12 mouse cellular contexts compared by ENCODE assay signal in genomic region chr19:59267417-59267963, GRCm38 (mm10). TPM values are rescaled to one million over a fixed set of nuclear protein-coding genes. Genes with fewer than 3 reads are reported as not detected.
A peak's percentile ranks its signal among the peaks of the same experiment; 100 is the strongest.
DNase-seq lines count a peak whose midpoint lies in the region; ATAC-seq lines count a peak whose summit lies in the region.
"Had no signal": no experiment of that assay in that cellular context is flagged by ENCODE, and none has a peak within 500 bp of the region (broad histone marks: within the 10 kb centered on the region; RNA-seq: fewer than 3 reads in every experiment).

No protein-coding gene starts in this region.

- 7% methylated on average over 5 of the region's 5 CpGs for WGBS in kidney, embryonic 16.5 days
- WGBS in embryonic facial prominence, embryonic 11.5 days: 13% methylated on average over 5 of the region's 5 CpGs
- WGBS in hindbrain, embryonic 13.5 days: 9% methylated on average over 5 of the region's 5 CpGs

- DNase-seq in kidney, adult 8-10 months: no peak
- peak; percentile 55 for DNase-seq in embryonic facial prominence, embryonic 11.5 days (ENCODE audit: low spot score)
- DNase-seq in retina, embryonic 14.5 days (ENCODE audit: low spot score): peak; percentile 29
- no peak for DNase-seq in layer of hippocampus, adult 18-20 months (ENCODE audit: low spot score in 2 of 2)
- DNase-seq in adrenal gland, postnatal 4 days (ENCODE audit: low spot score in 2 of 2): no peak

- H3K9me3 ChIP-seq in kidney, embryonic 16.5 days (ENCODE audit: low read length): no peaks in the 10 kb centered on the region
- H3K9me3 ChIP-seq in embryonic facial prominence, embryonic 11.5 days (replicated peaks; ENCODE audit: control insufficient read depth, low read length): no peaks in the 10 kb centered on the region
- H3K9me3 ChIP-seq in hindbrain, embryonic 13.5 days: no peaks in the 10 kb centered on the region
- H3K9me3 ChIP-seq: G1E; limb, embryonic 13.5 days had no signal

- H3K27ac ChIP-seq in kidney, embryonic 16.5 days (ENCODE audit: low read length): peak overlapping the region; percentile 59
- no peak overlapping the region for H3K27ac ChIP-seq in embryonic facial prominence, embryonic 11.5 days (replicated peaks; ENCODE audit: low read depth, low read length)
- H3K27ac ChIP-seq in hindbrain, embryonic 13.5 days: 0 out of 2 replicates have a peak overlapping the region, but pooled peaks have one; percentile 35
- H3K27ac ChIP-seq: limb, embryonic 13.5 days had no signal

- no peak overlapping the region for H3K9ac ChIP-seq in kidney, embryonic 16.5 days (replicated peaks; ENCODE audit: low read length)
- H3K9ac ChIP-seq in embryonic facial prominence, embryonic 11.5 days (replicated peaks; ENCODE audit: low read length): no peak overlapping the region
- 0 out of 2 replicates have a peak overlapping the region, but pooled peaks have one; percentile 15 for H3K9ac ChIP-seq in hindbrain, embryonic 13.5 days
- H3K9ac ChIP-seq: limb, embryonic 13.5 days had no signal

- ATAC-seq in kidney, embryonic 16.5 days (ENCODE audit: low FRiP score, low TSS enrichment): 0 out of 2 replicates have a peak, but pooled peaks have one; percentile 9
- ATAC-seq in embryonic facial prominence, embryonic 11.5 days (replicated peaks; ENCODE audit: insufficient number of reproducible peaks, low FRiP score, low TSS enrichment, low read depth): no peak
- no peak for ATAC-seq in hindbrain, embryonic 13.5 days (ENCODE audit: low FRiP score)

- no peak overlapping the region for H3K4me2 ChIP-seq in kidney, embryonic 16.5 days (replicated peaks; ENCODE audit: low read depth, low read length)
- H3K4me2 ChIP-seq in embryonic facial prominence, embryonic 11.5 days (ENCODE audit: low read depth, low read length): no peak overlapping the region
- H3K4me2 ChIP-seq in hindbrain, embryonic 13.5 days: no peak overlapping the region
- H3K4me2 ChIP-seq: limb, embryonic 13.5 days had no signal

- H3K27me3 ChIP-seq in kidney, embryonic 16.5 days (ENCODE audit: insufficient read depth, low read length): peaks cover 6% of the 10 kb centered on the region; the same call in 1 of the 2 replicates
- H3K27me3 ChIP-seq in embryonic facial prominence, embryonic 11.5 days (ENCODE audit: control insufficient read depth, insufficient read depth, low read length): no peaks in the 10 kb centered on the region
- peaks cover 11% of the 10 kb centered on the region for H3K27me3 ChIP-seq in hindbrain, embryonic 13.5 days

- peaks cover 8% of the 10 kb centered on the region; the same call in 1 of the 2 replicates for H3K4me1 ChIP-seq in kidney, embryonic 16.5 days (ENCODE audit: insufficient read depth, low read length)
- H3K4me1 ChIP-seq in embryonic facial prominence, embryonic 11.5 days (ENCODE audit: control insufficient read depth, insufficient read depth, low read length): no peaks in the 10 kb centered on the region
- peaks cover 27% of the 10 kb centered on the region for H3K4me1 ChIP-seq in hindbrain, embryonic 13.5 days (replicated peaks)

- no peak overlapping the region for H3K4me3 ChIP-seq in kidney, embryonic 16.5 days (ENCODE audit: low read length)
- no peak overlapping the region for H3K4me3 ChIP-seq in embryonic facial prominence, embryonic 11.5 days (ENCODE audit: low read depth, low read length)
- no peak overlapping the region for H3K4me3 ChIP-seq in hindbrain, embryonic 13.5 days
- H3K4me3 ChIP-seq: limb, embryonic 13.5 days had no signal

- no peaks in the 10 kb centered on the region for H3K36me3 ChIP-seq in kidney, embryonic 16.5 days (ENCODE audit: insufficient read depth, low read length)
- H3K36me3 ChIP-seq in embryonic facial prominence, embryonic 11.5 days (replicated peaks; ENCODE audit: control insufficient read depth, insufficient read depth, low read depth, low read length): no peaks in the 10 kb centered on the region
- no peaks in the 10 kb centered on the region for H3K36me3 ChIP-seq in hindbrain, embryonic 13.5 days
- H3K36me3 ChIP-seq: G1E; limb, embryonic 13.5 days had no signal

RNA-seq across cellular contexts. Expression of gene Slc18a2, which starts 6.8 kb away (rescaled TPM):
- 8.1 and 9.9 TPM in 2 replicates for polyA plus RNA-seq in kidney, embryonic 16.5 days (2015; fragmentation: Nextera tagmentation; extraction: Ambion mirVana)
- polyA plus RNA-seq in embryonic facial prominence, embryonic 11.5 days (2014; fragmentation: Nextera tagmentation; extraction: Ambion mirVana): 11.9 and 14.0 TPM in 2 replicates
- polyA plus RNA-seq in hindbrain, embryonic 13.5 days (2015; fragmentation: Nextera tagmentation; extraction: Ambion mirVana): 15.1 and 16.3 TPM in 2 replicates
- total RNA-seq in layer of hippocampus, adult 18-20 months (2021): under 1 TPM; 0.86 to 0.92 TPM
- total RNA-seq in adrenal gland, postnatal 4 days (2021): 10 to 100 TPM; 31.0 to 39.5 TPM

RNA-seq across cellular contexts. Expression of gene Kcnk18, which starts 48.5 kb away (rescaled TPM):
- polyA plus RNA-seq in kidney, embryonic 16.5 days (2015; fragmentation: Nextera tagmentation; extraction: Ambion mirVana): not detected in 2 replicates
- not detected in 2 replicates for polyA plus RNA-seq in embryonic facial prominence, embryonic 11.5 days (2014; fragmentation: Nextera tagmentation; extraction: Ambion mirVana)
- polyA plus RNA-seq in hindbrain, embryonic 13.5 days (2015; fragmentation: Nextera tagmentation; extraction: Ambion mirVana): not detected in 2 replicates
- total RNA-seq in layer of hippocampus, adult 18-20 months (2021): not detected
- total RNA-seq in adrenal gland, postnatal 4 days (2021): not detected
- total RNA-seq: gastrocnemius, adult 18-20 months; monocyte, adult 5-6 weeks had no signal
- polyA plus RNA-seq: G1E; small intestine, adult 2 months had no signal

RNA-seq across cellular contexts. Expression of gene Rps12-ps3, which starts 54.6 kb away (rescaled TPM):
- polyA plus RNA-seq in kidney, embryonic 16.5 days (2015; fragmentation: Nextera tagmentation; extraction: Ambion mirVana): 22.6 and 54.9 TPM in 2 replicates
- 32.5 and 47.4 TPM in 2 replicates for polyA plus RNA-seq in embryonic facial prominence, embryonic 11.5 days (2014; fragmentation: Nextera tagmentation; extraction: Ambion mirVana)
- 5.4 and 8.9 TPM in 2 replicates for polyA plus RNA-seq in hindbrain, embryonic 13.5 days (2015; fragmentation: Nextera tagmentation; extraction: Ambion mirVana)
- 100 to 1,000 TPM; 290 to 310 TPM for total RNA-seq in layer of hippocampus, adult 18-20 months (2021)
- 1,000 to 10,000 TPM; 1,093 to 1,114 TPM for total RNA-seq in adrenal gland, postnatal 4 days (2021)

Comparison
In these comparisons a context has a peak if more than half of its experiments do, and no peak if none do; other contexts are left out.
1. DNase-seq: peak in embryonic facial prominence, embryonic 11.5 days (single experiment) and retina, embryonic 14.5 days (single experiment); none in kidney, adult 8-10 months (0 of 2), layer of hippocampus, adult 18-20 months (0 of 2) and adrenal gland, postnatal 4 days (0 of 2).